Mouse (Mus musculus) cerebellum, adult (tissue): ENCODE results near the gene Hoxa2.

Source experiments
- ATAC-seq: cut with Nextera tagmentation; 2 replicates; pipeline ENCODE4 v1.9.2; 2017; ENCODE audit warnings: mild to moderate bottlenecking, moderate library complexity, mixed read lengths; ENCODE audit not compliant: insufficient number of reproducible peaks, low FRiP score, low TSS enrichment

Hoxa2 gene

GRCm38 (mm10) chr6:52202362-52203120 lies 37.9 kb upstream of the Hoxa2 start:
- ATAC-seq = no peak

- ATAC-seq = no peak
These were observed 36.6 kb upstream of the Hoxa2 start for GRCm38 (mm10) chr6:52201269-52201668.

GRCm38 (mm10) chr6:52200751-52201250 lies 36.2 kb upstream of the Hoxa2 start:
- ATAC-seq = no peak

GRCm38 (mm10) chr6:52200073-52200750 lies 35.6 kb upstream of the Hoxa2 start:
- ATAC-seq = no peak

- ATAC-seq = no peak
These were observed 32.6 kb upstream of the Hoxa2 start for GRCm38 (mm10) chr6:52197271-52197670.

GRCm38 (mm10) chr6:52196811-52197210 lies 32.2 kb upstream of the Hoxa2 start:
- no peak for ATAC-seq

- no peak for ATAC-seq
These were observed 30.1 kb upstream of the Hoxa2 start for GRCm38 (mm10) chr6:52194690-52195089.

- no peak for ATAC-seq
These were observed 27.4 kb upstream of the Hoxa2 start for GRCm38 (mm10) chr6:52191860-52192550.

- ATAC-seq = no peak
These were observed 26.5 kb upstream of the Hoxa2 start, which contains the start of gene Hoxa4 for GRCm38 (mm10) chr6:52190906-52191810. Gene Hoxa4, minus strand, starts transcription at chr6:52191753.

- no peak for ATAC-seq
These were observed 25.8 kb upstream of the Hoxa2 start for GRCm38 (mm10) chr6:52190410-52190809.

- no peak for ATAC-seq
These were observed 25.3 kb upstream of the Hoxa2 start for GRCm38 (mm10) chr6:52189909-52190308.

- no peak for ATAC-seq
These were observed 24.6 kb upstream of the Hoxa2 start for GRCm38 (mm10) chr6:52189172-52189591.

GRCm38 (mm10) chr6:52186500-52186899 lies 21.9 kb upstream of the Hoxa2 start:
- no peak for ATAC-seq

- no peak for ATAC-seq
These were observed 21.2 kb upstream of the Hoxa2 start for GRCm38 (mm10) chr6:52185834-52186233.

GRCm38 (mm10) chr6:52185222-52185621 lies 20.6 kb upstream of the Hoxa2 start:
- no peak for ATAC-seq

GRCm38 (mm10) chr6:52184668-52185067 lies 20.0 kb upstream of the Hoxa2 start:
- no peak for ATAC-seq

GRCm38 (mm10) chr6:52183311-52184080 lies 18.9 kb upstream of the Hoxa2 start:
- ATAC-seq = no peak

GRCm38 (mm10) chr6:52182793-52183192 lies 18.2 kb upstream of the Hoxa2 start:
- ATAC-seq = no peak

GRCm38 (mm10) chr6:52182030-52182429 lies 17.4 kb upstream of the Hoxa2 start:
- ATAC-seq = no peak
